7 mouse cellular contexts compared by ENCODE assay signal in the genomic region with DNA sequence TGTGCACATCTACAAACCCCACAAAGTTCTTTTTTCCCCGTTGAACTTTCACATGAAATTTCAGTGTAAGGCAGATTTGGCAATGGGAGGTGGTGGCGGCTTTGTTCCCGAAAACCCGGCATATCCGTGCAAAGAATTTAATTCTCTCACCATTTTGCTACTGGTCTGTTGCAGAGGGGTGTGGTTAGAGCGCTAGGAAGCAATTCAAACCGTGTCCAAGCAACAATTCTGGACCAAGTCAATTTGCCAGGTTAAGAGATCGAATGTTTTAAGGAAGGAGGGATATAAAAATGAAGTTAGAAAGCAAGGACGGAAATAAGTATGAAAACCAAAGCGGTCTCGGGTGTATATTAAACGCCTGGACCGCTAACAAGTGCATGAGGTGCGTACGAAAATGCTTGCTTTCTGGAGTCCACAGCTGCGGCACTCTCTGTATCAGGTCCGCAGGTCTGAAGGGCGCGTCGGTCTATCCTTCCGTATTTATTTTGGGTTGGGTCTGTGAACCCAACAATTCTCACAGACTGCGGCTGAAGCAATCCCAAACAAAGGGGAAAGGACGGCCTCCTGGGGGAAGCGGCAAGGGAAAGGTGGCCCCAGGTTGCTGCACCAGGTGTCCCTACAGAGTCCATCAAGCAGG. TPM values are rescaled to one million over a fixed set of nuclear protein-coding genes. Genes with fewer than 3 reads are reported as not detected.
DNase-seq lines count a peak whose midpoint lies in the region; ATAC-seq lines count a peak whose summit lies in the region.

No protein-coding gene starts in this region.

- H3K9ac ChIP-seq in heart, embryonic 13.5 days: peak overlapping the region; percentile 87
- H3K9ac ChIP-seq in liver, embryonic 12.5 days: peak overlapping the region; percentile 75
- peak overlapping the region; percentile 74 for H3K9ac ChIP-seq in neural tube, embryonic 11.5 days (ENCODE audit: low read length)

- peak overlapping the region; percentile 77 for H3K27ac ChIP-seq in heart, embryonic 13.5 days (replicated peaks)
- H3K27ac ChIP-seq in liver, embryonic 12.5 days: peak overlapping the region; percentile 69; the same call in 1 of the 2 replicates
- peak overlapping the region; percentile 42; the same call in 1 of the 2 replicates for H3K27ac ChIP-seq in neural tube, embryonic 11.5 days (ENCODE audit: low read depth, low read length)

- peak; percentile 5 for DNase-seq in thymus, postnatal 14 days
- DNase-seq in thymus, adult 18-20 months: no peak
- peak; percentile 24 for DNase-seq in neural tube, embryonic 11.5 days (ENCODE audit: low spot score)
- DNase-seq in spleen, postnatal 10 days (ENCODE audit: low spot score in 2 of 2): no peak

- H3K27me3 ChIP-seq in heart, embryonic 13.5 days (replicated peaks): 0 out of 2 replicates have a peak, but pooled peaks cover 5% of the 10 kb centered on the region
- peaks cover 26% of the 10 kb centered on the region for H3K27me3 ChIP-seq in liver, embryonic 12.5 days (replicated peaks)
- no peaks in the 10 kb centered on the region for H3K27me3 ChIP-seq in neural tube, embryonic 11.5 days (ENCODE audit: control insufficient read depth, insufficient read depth, low read length)

- peaks cover 18% of the 10 kb centered on the region for H3K4me1 ChIP-seq in heart, embryonic 13.5 days
- H3K4me1 ChIP-seq in liver, embryonic 12.5 days: peaks cover 18% of the 10 kb centered on the region
- H3K4me1 ChIP-seq in neural tube, embryonic 11.5 days (ENCODE audit: control insufficient read depth, insufficient read depth, low read length): peaks cover 7% of the 10 kb centered on the region; the same call in 1 of the 2 replicates

- H3K36me3 ChIP-seq in heart, embryonic 13.5 days: peaks cover 15% of the 10 kb centered on the region
- H3K36me3 ChIP-seq in liver, embryonic 12.5 days: peaks cover 7% of the 10 kb centered on the region
- no peaks in the 10 kb centered on the region for H3K36me3 ChIP-seq in neural tube, embryonic 11.5 days (ENCODE audit: control insufficient read depth, insufficient read depth, low read length)

- peak overlapping the region; percentile 89 for H3K4me3 ChIP-seq in heart, embryonic 13.5 days
- peak overlapping the region; percentile 73 for H3K4me3 ChIP-seq in liver, embryonic 12.5 days
- H3K4me3 ChIP-seq in neural tube, embryonic 11.5 days (ENCODE audit: low read depth, low read length): peak overlapping the region; percentile 64

- H3K9me3 ChIP-seq in heart, embryonic 13.5 days: peaks cover 11% of the 10 kb centered on the region; the same call in 1 of the 2 replicates
- H3K9me3 ChIP-seq in liver, embryonic 12.5 days (replicated peaks): no peaks in the 10 kb centered on the region
- H3K9me3 ChIP-seq in neural tube, embryonic 11.5 days (ENCODE audit: control insufficient read depth, low read length): no peaks in the 10 kb centered on the region

- peak overlapping the region; percentile 87 for H3K4me2 ChIP-seq in heart, embryonic 13.5 days
- peak overlapping the region; percentile 99 for H3K4me2 ChIP-seq in liver, embryonic 12.5 days
- peak overlapping the region; percentile 98 for H3K4me2 ChIP-seq in neural tube, embryonic 11.5 days (ENCODE audit: low read depth)

- ATAC-seq in common myeloid progenitor, adult 5-6 weeks (replicated peaks; ENCODE audit: low read depth, poor library complexity, severe bottlenecking): peak; percentile 28
- ATAC-seq in heart, embryonic 13.5 days (ENCODE audit: extremely low read depth, insufficient number of reproducible peaks, low FRiP score, low TSS enrichment): no peak
- ATAC-seq in liver, embryonic 12.5 days: peak; percentile 30
- peak; percentile 14; the same call in 1 of the 2 replicates for ATAC-seq in neural tube, embryonic 11.5 days (ENCODE audit: insufficient read depth, low FRiP score, low TSS enrichment)

- WGBS in heart, embryonic 13.5 days: 1% methylated on average over 24 of the region's 24 CpGs
- WGBS in liver, embryonic 12.5 days (ENCODE audit: insufficient replicate concordance): under 1% methylated on average over 24 of the region's 24 CpGs
- WGBS in neural tube, embryonic 11.5 days: 2% methylated on average over 24 of the region's 24 CpGs

RNA-seq across cellular contexts. Expression of a gene that starts 0.6 kb away (rescaled TPM):
- total RNA-seq in common myeloid progenitor, adult 5-6 weeks (2017): 44.7 and 55.6 TPM in 2 replicates
- 19.5 and 19.8 TPM in 2 replicates for polyA plus RNA-seq in heart, embryonic 13.5 days (2015; fragmentation: Nextera tagmentation; extraction: Ambion mirVana)
- 13.1 and 14.6 TPM in 2 replicates for polyA plus RNA-seq in liver, embryonic 12.5 days (2016; fragmentation: Nextera tagmentation; extraction: Ambion mirVana)
- polyA plus RNA-seq in neural tube, embryonic 11.5 days (2014; fragmentation: Nextera tagmentation; extraction: Ambion mirVana): 23.2 and 25.2 TPM in 2 replicates

RNA-seq across cellular contexts. Expression of a gene that starts 0.8 kb away (rescaled TPM):
- total RNA-seq in common myeloid progenitor, adult 5-6 weeks (2017): 0.32 TPM in 1 of 2 replicates, not detected in the other
- polyA plus RNA-seq in heart, embryonic 13.5 days (2015; fragmentation: Nextera tagmentation; extraction: Ambion mirVana): 2.2 and 2.8 TPM in 2 replicates
- 1.1 TPM in 2 replicates for polyA plus RNA-seq in liver, embryonic 12.5 days (2016; fragmentation: Nextera tagmentation; extraction: Ambion mirVana)
- 25.2 and 29.8 TPM in 2 replicates for polyA plus RNA-seq in neural tube, embryonic 11.5 days (2014; fragmentation: Nextera tagmentation; extraction: Ambion mirVana)

Comparison
In these comparisons a context has a peak if more than half of its experiments do, and no peak if none do; other contexts are left out.
1. DNase-seq: peak in thymus, postnatal 14 days (single experiment) and neural tube, embryonic 11.5 days (single experiment); none in thymus, adult 18-20 months (0 of 2) and spleen, postnatal 10 days (0 of 2).
2. Peak in every context shown above with its lines, with median percentiles within 50 percentile points of each other: H3K27ac ChIP-seq, H3K4me2 ChIP-seq, H3K4me3 ChIP-seq and H3K9ac ChIP-seq.